Mouse (Mus musculus) small intestine, adult 2 months (tissue): Measurements from ENCODE around the gene Tbx18.

Experiments
- CTCF ChIP-seq: fragments of 200-500 bp; IDR thresholded peaks from 2 replicates; pipeline ENCODE4 v1.5.1; 2012; ENCODE audit warnings: low read depth, mild to moderate bottlenecking, control low read depth, inconsistent platforms, low read length, moderate library complexity, mixed read lengths; ENCODE audit not compliant: insufficient replicate concordance, insufficient read length; ENCODE audit errors: extremely low read depth
- POLR2A ChIP-seq: fragments of 200-500 bp; IDR thresholded peaks from 2 replicates; pipeline ENCODE4 v1.6.1; 2012; ENCODE audit warnings: low read depth, mild to moderate bottlenecking, control low read depth, inconsistent platforms, low read length, moderate library complexity

- no peak for TF ChIP-seq POLR2A
- no peak for TF ChIP-seq CTCF
Measured at GRCm38 (mm10) chr9:87733236-87733630, 2.2 kb upstream of the Tbx18 start.
